Mouse (Mus musculus): ENCODE measurements around the gene Ift122. TPM values are rescaled to one million over a fixed set of nuclear protein-coding genes. Genes with fewer than 3 reads are reported as not detected.

The Ift122 gene
- 8.3 and 11.2 TPM in 2 replicates for polyA plus RNA-seq (2012; rRNA removed; ENCODE audit: low replicate concordance)

DNA sequence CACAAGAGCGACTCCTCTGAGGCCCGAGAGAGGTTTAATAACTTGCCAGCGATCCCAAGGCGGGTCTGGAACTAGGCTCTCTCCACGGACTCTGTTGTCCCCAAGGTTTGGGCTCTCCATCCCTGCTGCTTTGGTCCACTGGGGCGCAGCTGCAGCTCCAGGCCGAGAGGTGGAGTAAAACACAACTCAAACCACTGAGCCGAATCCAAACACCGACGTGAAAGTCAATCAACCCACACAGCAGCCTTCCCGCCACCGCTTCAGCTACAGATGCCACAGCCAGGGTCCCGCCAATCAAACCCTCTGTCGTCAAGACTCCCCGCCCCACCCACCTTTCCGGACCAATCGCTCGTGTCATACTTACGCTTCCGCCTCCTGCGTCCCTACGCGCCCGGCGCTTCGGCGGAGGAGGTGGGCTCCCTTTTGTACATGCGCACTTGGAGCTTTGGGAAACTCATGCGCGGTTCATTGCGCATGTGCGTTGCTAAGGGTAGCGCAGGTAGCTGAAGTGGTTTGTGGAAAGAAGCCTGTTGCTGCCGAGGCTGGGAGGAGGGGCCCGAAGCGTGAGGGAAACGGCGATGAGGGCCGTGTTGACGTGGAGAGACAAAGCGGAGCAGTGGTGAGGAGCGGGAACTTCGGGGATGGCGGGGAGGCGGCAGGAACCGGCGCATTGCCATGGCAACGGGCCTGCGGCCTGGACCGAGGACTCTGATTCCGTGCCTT lies at the start of gene Ift122, which contains the start of gene Mbd4:
Gene Ift122 (plus strand): TSS at position 380 of the 723 bp plus-strand sequence.
Gene Mbd4 (minus strand): TSS at position 281 of the 723 bp plus-strand sequence.

DNA sequence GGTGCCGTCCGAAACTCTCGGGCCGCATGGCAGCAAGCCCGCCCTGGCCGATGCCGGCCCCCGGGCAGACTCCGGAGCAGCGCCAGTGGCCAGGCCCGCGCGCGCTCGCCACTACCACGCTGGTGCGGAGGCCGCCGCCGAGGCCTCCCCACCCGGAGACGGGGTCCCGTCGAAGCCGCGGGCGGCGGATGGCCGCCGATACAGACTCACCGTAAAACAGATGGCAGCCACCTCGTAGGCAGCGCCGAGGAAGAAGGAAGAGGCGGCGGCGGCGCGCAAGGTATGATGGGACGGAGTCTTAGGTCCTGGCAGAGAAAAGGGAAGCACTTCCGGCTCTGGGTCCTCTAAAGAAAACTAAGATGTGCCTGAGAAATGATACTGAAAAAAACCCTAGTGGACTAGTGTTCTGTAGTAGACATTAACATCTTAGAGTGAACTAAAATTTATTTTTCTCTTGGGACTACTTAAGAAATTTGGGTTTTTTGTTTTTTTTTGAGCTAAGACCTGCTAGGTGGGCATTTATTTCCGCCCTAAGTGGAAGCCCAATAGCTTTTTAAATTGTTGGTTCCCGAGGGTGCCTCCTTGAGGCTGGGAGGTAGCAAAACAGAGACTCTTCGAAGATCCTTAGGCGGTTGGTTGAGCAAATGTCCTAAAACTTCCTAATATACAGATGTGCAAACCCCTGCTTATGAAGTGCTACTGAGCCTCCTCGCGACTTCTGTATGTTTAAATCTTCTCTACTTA lies 44.6 kb upstream of the Ift122 start, which contains the start of gene Rpl32:
Gene Rpl32 (minus strand): TSS at position 260 of the 744 bp plus-strand sequence.

DNA sequence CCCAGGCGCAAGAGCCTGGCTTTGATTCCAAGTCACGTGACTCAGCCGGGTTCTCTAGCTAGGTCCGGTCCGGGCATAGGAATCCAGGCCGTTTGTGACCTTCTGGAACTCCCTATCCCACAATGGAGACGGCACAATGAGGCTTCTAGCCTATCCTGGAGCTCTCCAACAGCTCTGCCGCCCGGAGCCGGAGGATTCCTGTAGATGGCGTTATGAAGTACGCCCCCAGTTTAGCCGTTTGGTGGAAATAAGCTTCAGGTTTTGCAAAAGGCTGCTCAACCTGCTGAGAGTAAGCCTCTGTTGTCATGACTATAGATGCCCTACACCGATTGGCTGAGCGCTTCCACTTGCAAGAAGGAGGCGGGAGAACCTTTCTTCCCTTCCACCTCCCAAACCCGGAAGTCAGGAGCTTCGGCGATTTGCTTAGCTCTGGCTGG lies 15.1 kb upstream of the Ift122 start, which contains the start of gene Efcab12:
Gene Efcab12 (minus strand): TSS at position 252 of the 437 bp plus-strand sequence.

DNA sequence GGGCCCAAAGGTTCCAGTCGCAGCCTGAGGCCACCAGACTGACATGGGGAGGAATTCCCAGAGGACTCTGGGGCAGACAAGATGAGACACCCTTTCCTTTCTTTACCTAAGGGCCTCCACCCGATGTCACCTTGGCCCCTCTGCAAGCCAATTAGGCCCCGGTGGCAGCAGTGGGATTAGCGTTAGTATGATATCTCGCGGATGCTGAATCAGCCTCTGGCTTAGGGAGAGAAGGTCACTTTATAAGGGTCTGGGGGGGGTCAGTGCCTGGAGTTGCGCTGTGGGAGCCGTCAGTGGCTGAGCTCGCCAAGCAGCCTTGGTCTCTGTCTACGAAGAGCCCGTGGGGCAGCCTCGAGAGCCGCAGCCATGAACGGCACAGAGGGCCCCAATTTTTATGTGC lies 78.4 kb downstream of the Ift122 start, which contains the start of gene Rho:
Gene Rho (plus strand): TSS at position 110 of the 400 bp plus-strand sequence.

DNA sequence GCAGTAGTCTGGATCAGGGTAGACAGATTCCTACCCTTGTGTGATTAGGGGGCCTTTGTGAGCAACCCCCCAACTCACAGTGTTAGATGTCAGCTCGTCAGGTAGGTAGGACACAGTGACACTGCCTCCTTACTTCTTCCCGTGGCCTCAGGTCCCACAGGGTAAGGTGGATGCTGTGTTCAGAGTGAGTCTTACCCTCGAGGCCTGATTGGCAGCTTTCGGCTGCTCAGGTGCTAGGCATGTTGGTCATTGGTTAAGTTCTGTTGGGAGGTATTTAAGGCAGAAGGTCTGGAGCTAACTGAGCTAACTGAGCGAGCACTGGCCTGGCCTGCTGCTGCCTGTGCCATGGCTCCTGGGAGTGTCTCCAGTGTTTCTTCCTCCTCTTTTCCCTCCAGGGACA lies 91.4 kb downstream of the Ift122 start, which contains the start of gene H1foo:
Gene H1foo (plus strand): TSS at position 301 of the 400 bp plus-strand sequence.

Other genes starting within 250 kb of the Ift122 start
- 106 and 156 TPM in 2 replicates for gene Raf1, start 176.8 kb upstream of the Ift122 start, polyA plus RNA-seq (2012; rRNA removed; ENCODE audit: low replicate concordance)
- 11.9 and 12.9 TPM in 2 replicates for gene Tmem40, start 91.1 kb upstream of the Ift122 start, polyA plus RNA-seq (2012; rRNA removed; ENCODE audit: low replicate concordance)
- 7.9 and 18.1 TPM in 2 replicates for gene Cand2, start 78.9 kb upstream of the Ift122 start, polyA plus RNA-seq (2012; rRNA removed; ENCODE audit: low replicate concordance)
- gene Rpl32, start 44.7 kb upstream of the Ift122 start, polyA plus RNA-seq (2012; rRNA removed; ENCODE audit: low replicate concordance) = 378 and 610 TPM in 2 replicates
- 0.18 and 0.29 TPM in 2 replicates for gene Efcab12, start 15.1 kb upstream of the Ift122 start, polyA plus RNA-seq (2012; rRNA removed; ENCODE audit: low replicate concordance)
- 1.7 and 3.5 TPM in 2 replicates for gene Mbd4, start 99 bp upstream of the Ift122 start, polyA plus RNA-seq (2012; rRNA removed; ENCODE audit: low replicate concordance)
- 0.96 and 1.1 TPM in 2 replicates for gene Rho, start 78.3 kb downstream of the Ift122 start, polyA plus RNA-seq (2012; rRNA removed; ENCODE audit: low replicate concordance)
- not detected in 2 replicates for gene H1foo, start 91.5 kb downstream of the Ift122 start, polyA plus RNA-seq (2012; rRNA removed; ENCODE audit: low replicate concordance)
- 107 and 185 TPM in 2 replicates for gene Plxnd1, start 141.5 kb downstream of the Ift122 start, polyA plus RNA-seq (2012; rRNA removed; ENCODE audit: low replicate concordance)